ENCODE assay signal across 9 mouse cellular contexts in genomic region chr8:47016268-47016946, GRCm38 (mm10). TPM values are rescaled to one million over a fixed set of nuclear protein-coding genes. Genes with fewer than 3 reads are reported as not detected.
DNase-seq lines count a peak whose midpoint lies in the region; ATAC-seq and TF ChIP-seq lines count a peak whose summit lies in the region.
"Had no signal": no experiment of that assay in that cellular context is flagged by ENCODE, and none has a peak within 500 bp of the region (broad histone marks: within the 10 kb centered on the region; RNA-seq: fewer than 3 reads in every experiment).

No protein-coding gene starts in this region.

- H3K27me3 ChIP-seq in midbrain, postnatal 0 days (ENCODE audit: insufficient read depth, low read length): 0 out of 2 replicates have a peak, but pooled peaks cover 3% of the 10 kb centered on the region
- H3K27me3 ChIP-seq in stomach, embryonic 14.5 days (ENCODE audit: control insufficient read depth, insufficient read depth, low read length): peaks cover 3% of the 10 kb centered on the region; the same call in 1 of the 2 replicates

- intact Hi-C loops in gastrocnemius, postnatal 14 days (cut with DNase I; ENCODE audit: low total_unique reads): no loop called here
- intact Hi-C loops in left cerebral cortex, postnatal 4 days (cut with DNase I): loop anchor here (1.0 kb wide), 1 partner anchor 351 kb away; no protein-coding TSS in a partner anchor

- H3K27ac ChIP-seq in midbrain, postnatal 0 days (ENCODE audit: low read depth, low read length): no peak overlapping the region
- no peak overlapping the region for H3K27ac ChIP-seq in stomach, embryonic 14.5 days (ENCODE audit: low read length)

- peak; percentile 78 for ATAC-seq in midbrain, postnatal 0 days (ENCODE audit: low FRiP score)
- ATAC-seq in stomach, embryonic 14.5 days (ENCODE audit: insufficient number of reproducible peaks, insufficient read depth, low FRiP score, low read depth): peak; percentile 50; the same call in 1 of the 2 replicates

- H3K4me1 ChIP-seq in midbrain, postnatal 0 days (ENCODE audit: insufficient read depth, low read length): no peaks in the 10 kb centered on the region
- peaks cover 2% of the 10 kb centered on the region; the same call in 1 of the 2 replicates for H3K4me1 ChIP-seq in stomach, embryonic 14.5 days (ENCODE audit: control insufficient read depth, insufficient read depth, low read length)

- DNase-seq in A20 (ENCODE audit: low read depth, low spot score): peak; percentile 70
- DNase-seq in adrenal gland, adult 18-20 months (ENCODE audit: low spot score in 2 of 2): peak; percentile 61
- peak; percentile 91 for DNase-seq in embryo, embryonic 10.5 days (ENCODE audit: low spot score)
- peak; percentile 47 for DNase-seq in gastrocnemius, postnatal 14 days
- peak; percentile 68 for DNase-seq in kidney, adult 18-20 months
- DNase-seq in left cerebral cortex, postnatal 4 days: peak; percentile 68
- peak; percentile 86 for DNase-seq in midbrain, postnatal 0 days (ENCODE audit: low spot score)

- H3K36me3 ChIP-seq in midbrain, postnatal 0 days (ENCODE audit: insufficient read depth, low read length): no peaks in the 10 kb centered on the region
- no peaks in the 10 kb centered on the region for H3K36me3 ChIP-seq in stomach, embryonic 14.5 days (ENCODE audit: control insufficient read depth, insufficient read depth, low read length)

- 37% methylated on average over 13 of the region's 13 CpGs for WGBS in midbrain, postnatal 0 days
- WGBS in stomach, embryonic 14.5 days: 42% methylated on average over 13 of the region's 13 CpGs

- no peak overlapping the region for H3K4me3 ChIP-seq in midbrain, postnatal 0 days (ENCODE audit: low read depth, low read length)
- H3K4me3 ChIP-seq in stomach, embryonic 14.5 days (ENCODE audit: low read depth, low read length): no peak overlapping the region
- H3K4me3 ChIP-seq: erythroblast, embryonic 14.5 days had no signal

- H3K4me2 ChIP-seq in midbrain, postnatal 0 days (ENCODE audit: low read depth, low read length, poor library complexity, severe bottlenecking): no peak overlapping the region
- no peak overlapping the region for H3K4me2 ChIP-seq in stomach, embryonic 14.5 days (replicated peaks; ENCODE audit: low read depth, low read length)

- peak; percentile 99 for TF ChIP-seq CTCF in midbrain, postnatal 0 days (IDR thresholded peaks at IDR 0.05)

- H3K9ac ChIP-seq in midbrain, postnatal 0 days (replicated peaks; ENCODE audit: low read length, poor library complexity, severe bottlenecking): no peak overlapping the region
- no peak overlapping the region for H3K9ac ChIP-seq in stomach, embryonic 14.5 days (replicated peaks; ENCODE audit: low read depth, low read length)

- no peaks in the 10 kb centered on the region for H3K9me3 ChIP-seq in midbrain, postnatal 0 days (ENCODE audit: low read length)
- no peaks in the 10 kb centered on the region for H3K9me3 ChIP-seq in stomach, embryonic 14.5 days (ENCODE audit: control insufficient read depth, low read depth, low read length)

RNA-seq across cellular contexts. Expression of gene Enpp6, which starts 29.7 kb away (rescaled TPM):
- total RNA-seq in adrenal gland, adult 18-20 months (2021): 1 to 10 TPM in 1 of 2 experiments, under 1 TPM in 1; 0.70 to 1.0 TPM
- under 1 TPM; 0.55 to 0.69 TPM for total RNA-seq in gastrocnemius, postnatal 14 days (2021)
- 1 to 10 TPM; 1.8 to 2.5 TPM for total RNA-seq in left cerebral cortex, postnatal 4 days (2021)
- 1.9 and 2.1 TPM in 2 replicates for total RNA-seq in midbrain, postnatal 0 days (2014; rRNA removed)
- polyA plus RNA-seq in midbrain, postnatal 0 days (2015; fragmentation: Nextera tagmentation; extraction: Ambion mirVana): 0.48 and 0.80 TPM in 2 replicates
- 0.30 and 0.86 TPM in 2 replicates for polyA plus RNA-seq in stomach, embryonic 14.5 days (2014; fragmentation: Nextera tagmentation; extraction: Ambion mirVana)
- polyA plus RNA-seq: erythroblast, embryonic 14.5 days had no signal
